Comparison of ENCODE assay signal across 9 mouse cellular contexts in the genomic region with DNA sequence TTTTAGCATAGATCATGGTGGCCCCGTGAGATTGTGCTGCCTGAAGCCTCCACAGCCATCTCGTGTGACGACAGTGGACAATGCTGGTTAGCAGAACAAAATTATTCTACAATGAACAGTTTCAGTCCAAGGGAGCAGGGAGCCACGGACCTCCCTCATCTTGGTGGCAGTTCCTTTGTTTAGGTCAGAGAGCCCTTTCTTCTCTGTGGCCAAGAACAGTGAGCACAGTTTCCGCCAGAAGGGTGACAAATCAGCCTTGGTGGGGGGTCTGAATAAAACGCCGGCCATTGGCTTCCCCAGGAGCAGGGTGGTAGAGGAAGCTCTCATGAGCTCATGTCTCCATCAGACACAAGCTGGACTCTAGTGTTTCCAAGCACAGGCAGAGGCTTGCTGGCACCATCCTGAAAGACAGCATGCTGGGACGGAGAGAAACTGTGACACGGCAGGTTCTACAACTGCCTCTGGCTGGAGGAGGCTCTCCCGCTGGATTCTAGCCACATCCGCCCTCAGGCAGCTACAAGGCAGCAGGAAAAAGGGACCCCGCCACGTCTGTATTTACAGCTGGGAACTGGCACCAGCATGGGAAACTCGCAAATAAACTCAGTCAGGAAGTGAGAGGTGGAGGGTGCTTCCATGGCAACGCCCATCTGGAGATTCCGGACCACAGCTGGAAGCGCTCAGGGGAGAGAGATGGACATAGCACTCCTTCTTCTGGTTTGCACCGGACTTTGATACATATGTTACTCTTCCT.
DNase-seq lines count a peak whose midpoint lies in the region; ATAC-seq and TF ChIP-seq lines count a peak whose summit lies in the region.
"Had no signal": no experiment of that assay in that cellular context is flagged by ENCODE, and none has a peak within 500 bp of the region (broad histone marks: within the 10 kb centered on the region; RNA-seq: fewer than 3 reads in every experiment).

No protein-coding gene starts in this region.

- peak overlapping the region; percentile 24 for H3K27ac ChIP-seq in forebrain, embryonic 15.5 days (replicated peaks)
- H3K27ac ChIP-seq: liver, embryonic 13.5 days had no signal

- no peaks in the 10 kb centered on the region for H3K9me3 ChIP-seq in E14TG2a.4 (ENCODE audit: low read length)
- H3K9me3 ChIP-seq in forebrain, embryonic 15.5 days, result no peaks in the 10 kb centered on the region
- H3K9me3 ChIP-seq: liver, embryonic 13.5 days had no signal

- intact Hi-C loops in heart, postnatal 25 days (cut with DNase I), result no loop called here

- no peaks in the 10 kb centered on the region for H3K27me3 ChIP-seq in E14TG2a.4 (ENCODE audit: insufficient read depth, low read length)
- no peaks in the 10 kb centered on the region for H3K27me3 ChIP-seq in forebrain, embryonic 15.5 days
- H3K27me3 ChIP-seq: liver, embryonic 13.5 days had no signal

- H3K9ac ChIP-seq in forebrain, embryonic 15.5 days (replicated peaks), result no peak overlapping the region
- H3K9ac ChIP-seq: liver, embryonic 13.5 days had no signal

- H3K4me3 ChIP-seq in E14TG2a.4 (replicated peaks; ENCODE audit: low read length), result peak overlapping the region; percentile 58
- no peak overlapping the region for H3K4me3 ChIP-seq in forebrain, embryonic 15.5 days
- H3K4me3 ChIP-seq: liver, embryonic 13.5 days had no signal

- peak; percentile 66 for DNase-seq in cerebellum, adult 11-12 months
- peak; percentile 75 for DNase-seq in heart, postnatal 25 days (ENCODE audit: low spot score)
- DNase-seq in kidney, postnatal 4 days, result peak; percentile 85 to 90
- peak; percentile 84 for DNase-seq in lung, postnatal 14 days
- peak; percentile 46 for DNase-seq in right cerebral cortex, postnatal 14 days
- DNase-seq in spleen, postnatal 4 days (ENCODE audit: low spot score in 2 of 2), result no peak
- DNase-seq: liver, embryonic 13.5 days had no signal

- H3K4me2 ChIP-seq in forebrain, embryonic 15.5 days (replicated peaks), result no peak overlapping the region
- H3K4me2 ChIP-seq: liver, embryonic 13.5 days had no signal

- peak; percentile 62 for ATAC-seq in forebrain, embryonic 15.5 days (replicated peaks)

- no peak for TF ChIP-seq CTCF in E14TG2a.4 (conservative IDR thresholded peaks at IDR 0.05; ENCODE audit: low read length)

- WGBS in forebrain, embryonic 15.5 days, result 17% methylated on average over 18 of the region's 18 CpGs

- 0 out of 2 replicates have a peak, but pooled peaks cover 10% of the 10 kb centered on the region for H3K36me3 ChIP-seq in E14TG2a.4 (ENCODE audit: insufficient read depth, low read length)
- no peaks in the 10 kb centered on the region for H3K36me3 ChIP-seq in forebrain, embryonic 15.5 days
- H3K36me3 ChIP-seq: liver, embryonic 13.5 days had no signal

- H3K4me1 ChIP-seq in E14TG2a.4 (replicated peaks; ENCODE audit: low read depth, low read length), result peaks cover 98% of the 10 kb centered on the region
- peaks cover 17% of the 10 kb centered on the region for H3K4me1 ChIP-seq in forebrain, embryonic 15.5 days

Comparison
In these comparisons a context has a peak if more than half of its experiments do, and no peak if none do; other contexts are left out.
1. DNase-seq: peak in cerebellum, adult 11-12 months (single experiment), heart, postnatal 25 days (single experiment), kidney, postnatal 4 days (2 of 2), lung, postnatal 14 days (single experiment) and right cerebral cortex, postnatal 14 days (single experiment); none in spleen, postnatal 4 days (0 of 2).